Mouse (Mus musculus) liver, embryonic 15.5 days (tissue): ENCODE measurements around the gene Lrrc4c. TPM values are rescaled to one million over a fixed set of nuclear protein-coding genes. Genes with fewer than 3 reads are reported as not detected.

Experiments
- ATAC-seq: fragments of 200-750 bp; cut with Nextera tagmentation; 2 replicates; pipeline ENCODE4 v1.8.0; 2017; ENCODE audit warnings: moderate number of reproducible peaks, mild to moderate bottlenecking, moderate library complexity; ENCODE audit not compliant: insufficient read depth
- H3K27ac ChIP-seq: fragments of 300-500 bp; sonication (generic); replicated peaks from 2 replicates; pipeline ENCODE4 v1.5.1; 2015; ENCODE audit warnings: mild to moderate bottlenecking, inconsistent platforms
- H3K27me3 ChIP-seq: fragments of 300-500 bp; sonication (generic); 2 replicates; pipeline ENCODE4 v1.6.1; 2015; ENCODE audit warnings: mild to moderate bottlenecking, inconsistent platforms
- H3K36me3 ChIP-seq: fragments of 300-500 bp; sonication (generic); replicated peaks from 2 replicates; pipeline ENCODE4 v1.6.1; 2015; ENCODE audit warnings: moderate library complexity, mild to moderate bottlenecking, inconsistent platforms
- H3K4me1 ChIP-seq: fragments of 300-500 bp; sonication (generic); replicated peaks from 2 replicates; pipeline ENCODE4 v1.6.1; 2015; ENCODE audit warnings: inconsistent platforms
- H3K4me2 ChIP-seq: fragments of 300-500 bp; sonication (generic); 2 replicates; pipeline ENCODE4 v1.6.1; 2015; ENCODE audit warnings: moderate library complexity, mild to moderate bottlenecking, inconsistent platforms
- H3K4me3 ChIP-seq: fragments of 300-500 bp; sonication (generic); replicated peaks from 2 replicates; pipeline ENCODE4 v1.5.1; 2015; ENCODE audit warnings: mild to moderate bottlenecking, inconsistent platforms
- H3K9ac ChIP-seq: fragments of 300-500 bp; sonication (generic); 2 replicates; pipeline ENCODE4 v1.6.1; 2015; ENCODE audit warnings: moderate library complexity, mild to moderate bottlenecking, inconsistent platforms
- H3K9me3 ChIP-seq: fragments of 300-500 bp; sonication (generic); replicated peaks from 2 replicates; pipeline ENCODE4 v1.6.1; 2016; ENCODE audit warnings: inconsistent platforms
- WGBS: fragments of 180-500 bp; shearing (Covaris S2); methylation state at CpG from one replicate; pipeline ENCODE4 v1.1.7; 2015; ENCODE audit warnings: mixed read lengths; ENCODE audit not compliant: insufficient replicate concordance; 5-methylcytosine and 5-hydroxymethylcytosine counted together
- polyA plus RNA-seq: library from polyadenylated mRNA; unstranded; fragments of >200 nt; fragmentation: Nextera tagmentation; extraction: Ambion mirVana; gene quantifications from 2 replicates; pipeline ENCODE4 v1.2.1, GENCODE M21; 2015

Gene Lrrc4c
- polyA plus RNA-seq, 1 experiment from 2014 or later = 0.09 TPM

- Histone ChIP-seq H3K27ac (no peak overlapping the region), H3K9ac (no peak overlapping the region), H3K4me2 (no peak overlapping the region), H3K36me3 (no peaks in the 10 kb centered on the region), H3K4me1 (no peaks in the 10 kb centered on the region), H3K9me3 (no peaks in the 10 kb centered on the region), H3K4me3 (no peak overlapping the region), H3K27me3 (no peaks in the 10 kb centered on the region)
- ATAC-seq = no peak
- WGBS = 64% methylated on average over 4 of the region's 4 CpGs
These were observed 1160.9 kb downstream of the Lrrc4c start for GRCm38 (mm10) chr2:97478925-97479298.

DNA sequence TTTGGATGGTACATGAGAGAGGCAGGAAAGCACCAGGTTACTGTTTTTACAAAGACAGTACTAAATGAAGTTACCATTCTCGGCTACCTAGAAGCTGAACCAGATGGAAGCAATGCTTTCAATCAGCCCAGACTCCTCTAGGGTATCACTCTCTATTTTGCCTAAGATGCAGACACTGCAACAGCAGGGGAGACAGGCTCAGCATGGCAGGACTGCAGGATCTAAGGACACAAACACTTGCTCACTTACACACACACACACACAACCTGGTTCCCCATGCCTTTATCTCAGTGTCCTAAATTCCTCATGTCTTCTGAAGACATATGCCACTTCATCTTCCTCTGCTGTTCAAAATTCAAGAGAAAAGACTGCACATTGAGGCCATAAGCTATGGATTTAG is 1167.0 kb downstream of the Lrrc4c start:
- Histone ChIP-seq H3K27me3 (no peaks in the 10 kb centered on the region), H3K9me3 (no peaks in the 10 kb centered on the region), H3K36me3 (no peaks in the 10 kb centered on the region), H3K4me2 (no peak overlapping the region), H3K27ac (no peak overlapping the region), H3K9ac (no peak overlapping the region), H3K4me1 (no peaks in the 10 kb centered on the region), H3K4me3 (no peak overlapping the region)
- 46% methylated on average over 1 of the region's 1 CpGs for WGBS
- ATAC-seq = no peak

GRCm38 (mm10) chr2:97485609-97486008 is 1167.6 kb downstream of the Lrrc4c start:
- Histone ChIP-seq H3K4me2 (no peak overlapping the region), H3K4me1 (no peaks in the 10 kb centered on the region), H3K9ac (no peak overlapping the region), H3K27me3 (no peaks in the 10 kb centered on the region), H3K9me3 (no peaks in the 10 kb centered on the region), H3K4me3 (no peak overlapping the region), H3K36me3 (no peaks in the 10 kb centered on the region), H3K27ac (no peak overlapping the region)
- 55% methylated on average over 2 of the region's 2 CpGs for WGBS
- no peak for ATAC-seq

DNA sequence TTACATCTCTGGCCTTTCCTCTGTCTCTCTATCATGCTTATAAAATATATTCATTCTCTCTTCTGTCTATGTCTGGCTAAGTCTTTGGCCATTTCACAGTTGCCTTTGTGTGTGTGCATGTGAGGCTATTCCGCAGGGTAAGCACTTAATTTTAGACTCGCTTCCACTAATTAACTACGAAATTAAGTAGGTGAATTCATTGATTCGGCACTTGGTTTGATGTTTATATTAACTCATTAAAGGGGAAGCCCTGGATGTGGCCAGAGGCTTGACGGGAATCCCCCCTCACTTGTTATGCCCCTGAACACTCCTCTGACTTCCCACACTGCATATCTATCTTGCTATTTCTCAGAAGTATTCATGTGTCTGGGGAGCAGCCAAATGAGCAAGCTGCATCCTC is 1169.6 kb downstream of the Lrrc4c start:
- Histone ChIP-seq H3K4me1 (no peaks in the 10 kb centered on the region), H3K27ac (no peak overlapping the region), H3K4me3 (no peak overlapping the region), H3K27me3 (no peaks in the 10 kb centered on the region), H3K36me3 (no peaks in the 10 kb centered on the region), H3K9me3 (no peaks in the 10 kb centered on the region), H3K9ac (no peak overlapping the region), H3K4me2 (no peak overlapping the region)
- no peak for ATAC-seq
- 66% methylated on average over 5 of the region's 5 CpGs for WGBS

DNA sequence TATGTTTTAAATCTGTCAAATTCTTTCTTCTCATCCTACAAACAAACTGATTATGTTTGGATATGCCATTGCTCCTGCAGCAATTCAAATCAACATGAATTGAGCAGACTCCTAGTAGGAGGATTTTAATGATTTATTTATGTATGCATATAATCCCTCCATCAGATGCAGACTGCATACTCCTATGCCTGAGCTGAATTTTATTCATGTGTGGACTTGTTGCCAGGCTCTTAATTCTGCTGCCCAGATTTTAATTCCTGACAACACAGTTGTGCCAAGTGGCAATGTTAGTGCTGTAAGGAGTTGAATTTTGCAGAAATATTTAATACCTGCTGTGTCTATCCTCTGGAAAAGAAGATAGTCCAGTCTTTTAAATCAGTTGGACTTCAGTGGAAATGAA is 1179.1 kb downstream of the Lrrc4c start:
- no peaks in the 10 kb centered on the region for H3K36me3 ChIP-seq
- no peaks in the 10 kb centered on the region for H3K9me3 ChIP-seq
- no peak for ATAC-seq
- no peak overlapping the region for H3K4me2 ChIP-seq
- H3K9ac ChIP-seq = no peak overlapping the region
- H3K27me3 ChIP-seq = no peaks in the 10 kb centered on the region
- no peaks in the 10 kb centered on the region for H3K4me1 ChIP-seq
- H3K27ac ChIP-seq = no peak overlapping the region
- no peak overlapping the region for H3K4me3 ChIP-seq

GRCm38 (mm10) chr2:97502501-97502900 is 1184.5 kb downstream of the Lrrc4c start:
- Histone ChIP-seq H3K4me2 (no peak overlapping the region), H3K4me1 (no peaks in the 10 kb centered on the region), H3K27ac (no peak overlapping the region), H3K27me3 (no peaks in the 10 kb centered on the region), H3K4me3 (no peak overlapping the region), H3K9ac (no peak overlapping the region), H3K9me3 (no peaks in the 10 kb centered on the region), H3K36me3 (no peaks in the 10 kb centered on the region)
- ATAC-seq = no peak
- WGBS = 62% methylated on average over 1 of the region's 1 CpGs

DNA sequence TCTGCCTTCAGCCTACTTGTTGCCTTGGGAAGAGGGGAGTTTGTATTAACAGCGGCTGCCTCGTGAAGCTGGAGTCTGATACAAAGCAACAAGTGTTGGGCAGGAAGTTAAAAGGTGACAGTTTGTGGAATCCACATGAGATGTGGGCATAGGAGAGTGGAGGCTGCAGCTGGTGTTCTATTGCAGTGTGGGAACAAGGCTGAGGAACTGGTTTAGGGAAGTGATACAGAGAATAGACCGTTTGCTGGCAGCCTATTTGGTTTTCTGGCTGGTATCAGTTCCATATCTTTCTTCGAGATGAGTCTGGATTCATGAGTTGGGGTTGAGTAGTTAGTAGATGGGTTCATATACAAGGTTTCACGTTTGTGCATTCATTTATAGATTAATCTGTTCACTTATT is 1186.9 kb downstream of the Lrrc4c start:
- ATAC-seq = no peak
- Histone ChIP-seq H3K36me3 (no peaks in the 10 kb centered on the region), H3K9me3 (no peaks in the 10 kb centered on the region), H3K27me3 (no peaks in the 10 kb centered on the region), H3K4me3 (no peak overlapping the region), H3K27ac (no peak overlapping the region), H3K9ac (no peak overlapping the region), H3K4me1 (no peaks in the 10 kb centered on the region), H3K4me2 (no peak overlapping the region)
- 42% methylated on average over 5 of the region's 5 CpGs for WGBS

GRCm38 (mm10) chr2:97524256-97524922 is 1206.4 kb downstream of the Lrrc4c start:
- no peaks in the 10 kb centered on the region for H3K36me3 ChIP-seq
- H3K27me3 ChIP-seq = no peaks in the 10 kb centered on the region
- no peak overlapping the region for H3K4me2 ChIP-seq
- no peak overlapping the region for H3K9ac ChIP-seq
- 40% methylated on average over 2 of the region's 2 CpGs for WGBS
- H3K4me1 ChIP-seq = no peaks in the 10 kb centered on the region
- H3K4me3 ChIP-seq = no peak overlapping the region
- no peak for ATAC-seq
- no peak overlapping the region for H3K27ac ChIP-seq
- no peaks in the 10 kb centered on the region for H3K9me3 ChIP-seq

- no peaks in the 10 kb centered on the region for H3K4me1 ChIP-seq
- no peak overlapping the region for H3K4me2 ChIP-seq
- no peaks in the 10 kb centered on the region for H3K9me3 ChIP-seq
- no peaks in the 10 kb centered on the region for H3K36me3 ChIP-seq
- no peak overlapping the region for H3K4me3 ChIP-seq
- no peaks in the 10 kb centered on the region for H3K27me3 ChIP-seq
- WGBS = 62% methylated on average over 2 of the region's 2 CpGs
- ATAC-seq = no peak
- no peak overlapping the region for H3K27ac ChIP-seq
- H3K9ac ChIP-seq = no peak overlapping the region
These were observed 1207.1 kb downstream of the Lrrc4c start for GRCm38 (mm10) chr2:97525107-97525506.

- Histone ChIP-seq H3K9me3 (no peaks in the 10 kb centered on the region), H3K36me3 (no peaks in the 10 kb centered on the region), H3K27ac (no peak overlapping the region), H3K9ac (no peak overlapping the region), H3K27me3 (no peaks in the 10 kb centered on the region), H3K4me1 (no peaks in the 10 kb centered on the region), H3K4me3 (no peak overlapping the region), H3K4me2 (no peak overlapping the region)
- WGBS = 51% methylated on average over 4 of the region's 4 CpGs
- no peak for ATAC-seq
These were observed 1212.7 kb downstream of the Lrrc4c start for GRCm38 (mm10) chr2:97530622-97531021.

- no peak for ATAC-seq
- Histone ChIP-seq H3K36me3 (no peaks in the 10 kb centered on the region), H3K27ac (no peak overlapping the region), H3K9me3 (no peaks in the 10 kb centered on the region), H3K4me3 (no peak overlapping the region), H3K9ac (no peak overlapping the region), H3K4me2 (no peak overlapping the region), H3K4me1 (no peaks in the 10 kb centered on the region), H3K27me3 (no peaks in the 10 kb centered on the region)
- 63% methylated on average over 10 of the region's 10 CpGs for WGBS
These were observed 1226.0 kb downstream of the Lrrc4c start for GRCm38 (mm10) chr2:97543691-97544672.
